Mouse (Mus musculus) lung, postnatal 0 days (tissue): ENCODE data around the gene Clec2i. TPM values are rescaled to one million over a fixed set of nuclear protein-coding genes. Genes with fewer than 3 reads are reported as not detected.
A peak's percentile ranks its signal among the peaks of the same experiment; 100 is the strongest.
"Not testable (repeated sequence)": the region's sequence is repeated elsewhere in the genome, so short reads cannot be mapped to it uniquely, and the experiment has no call there.

Experiments
- ATAC-seq: fragments of 200-750 bp; cut with Nextera tagmentation; 2 replicates; pipeline ENCODE4 v1.8.0; 2017; ENCODE audit warnings: moderate library complexity
- DNase-seq: peaks from one replicate; pipeline ENCODE4 v3.0.0-alpha.2; 2016; ENCODE audit warnings: low spot score
- H3K27ac ChIP-seq: fragments of 300-500 bp; sonication (generic); 2 replicates; pipeline ENCODE4 v1.5.1; 2014; ENCODE audit warnings: antibody characterized with exemption, mild to moderate bottlenecking, low read length, mixed read lengths
- H3K27me3 ChIP-seq: fragments of 300-500 bp; sonication (generic); replicated peaks from 2 replicates; pipeline ENCODE4 v1.6.1; 2014; ENCODE audit warnings: low read length, mixed read lengths; ENCODE audit not compliant: insufficient read depth
- H3K36me3 ChIP-seq: fragments of 300-500 bp; sonication (generic); 2 replicates; pipeline ENCODE4 v1.6.1; 2014; ENCODE audit warnings: low read length, mixed read lengths; ENCODE audit not compliant: insufficient read depth
- H3K4me1 ChIP-seq: fragments of 300-500 bp; sonication (generic); 2 replicates; pipeline ENCODE4 v1.6.1; 2014; ENCODE audit warnings: antibody characterized with exemption, low read depth, low read length, mixed read lengths; ENCODE audit not compliant: insufficient read depth
- H3K4me2 ChIP-seq: fragments of 300-500 bp; sonication (generic); replicated peaks from 2 replicates; pipeline ENCODE4 v1.6.1; 2014; ENCODE audit warnings: low read depth, mild to moderate bottlenecking, low read length, moderate library complexity, mixed read lengths
- H3K4me3 ChIP-seq: fragments of 300-500 bp; sonication (generic); 2 replicates; pipeline ENCODE4 v1.5.1; 2014; ENCODE audit warnings: low read depth, low read length
- H3K9ac ChIP-seq: fragments of 300-500 bp; sonication (generic); replicated peaks from 2 replicates; pipeline ENCODE4 v1.6.1; 2014; ENCODE audit warnings: low read depth, mild to moderate bottlenecking
- H3K9me3 ChIP-seq: fragments of 300-500 bp; sonication (generic); 2 replicates; pipeline ENCODE4 v1.6.1; 2016; ENCODE audit warnings: low read length, mixed read lengths
- CTCF ChIP-seq: IDR thresholded peaks from 2 replicates; pipeline ENCODE4 v1.5.1; 2016; ENCODE audit warnings: antibody characterized with exemption, mild to moderate bottlenecking
- EP300 ChIP-seq: IDR thresholded peaks from 2 replicates; pipeline ENCODE4 v1.6.1; 2016; ENCODE audit warnings: antibody characterized with exemption, mild to moderate bottlenecking, control low read depth
- WGBS: fragments of 180-500 bp; shearing (Covaris S2); extraction: QIAGEN DNeasy Blood & Tissue Kit; methylation state at CpG from one replicate; pipeline ENCODE4 v1.1.7; 2014; 5-methylcytosine and 5-hydroxymethylcytosine counted together
- polyA plus RNA-seq: library from polyadenylated mRNA; unstranded; fragments of >200 nt; fragmentation: Nextera tagmentation; extraction: Ambion mirVana; gene quantifications from 2 replicates; pipeline ENCODE4 v1.2.1, GENCODE M21; 2015

The Clec2i gene
- polyA plus RNA-seq, 1 experiment from 2014 or later: 0.14 TPM

DNA sequence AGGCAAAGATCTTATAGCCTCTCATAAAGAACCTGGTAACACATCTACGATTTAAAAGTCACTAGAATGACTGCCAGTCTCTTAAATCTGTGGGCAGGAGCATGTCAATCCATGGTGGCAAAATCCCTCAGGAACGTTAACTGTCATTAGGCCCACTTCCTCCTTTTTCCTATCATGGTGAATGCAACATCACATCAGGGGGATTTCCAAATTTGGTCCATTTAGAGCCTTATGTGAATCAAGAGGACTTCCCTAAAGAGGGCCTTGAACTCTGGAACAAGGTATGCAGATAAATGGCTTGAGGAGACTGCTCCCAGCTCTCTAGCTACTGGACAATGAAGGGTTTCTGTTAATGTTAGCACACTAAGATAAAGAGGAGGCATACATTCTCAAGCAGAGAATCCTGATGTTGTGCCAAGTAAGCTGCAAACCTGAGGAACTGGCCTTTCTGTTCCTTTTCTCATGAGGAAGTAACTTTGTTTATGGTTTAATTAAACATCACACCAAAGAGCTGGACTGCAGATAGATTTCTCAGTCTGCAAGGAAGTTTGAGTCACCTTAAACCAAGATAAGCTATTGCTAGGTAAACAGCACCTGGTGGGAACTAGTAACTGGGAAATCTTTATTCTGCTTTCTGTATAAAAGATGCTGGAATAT lies 26.3 kb downstream of the Clec2i start:
- H3K4me1 ChIP-seq: peaks cover 2% of the 10 kb centered on the region; the same call in 1 of the 2 replicates
- H3K4me3 ChIP-seq: no peak overlapping the region
- no peaks in the 10 kb centered on the region for H3K27me3 ChIP-seq
- H3K36me3 ChIP-seq: no peaks in the 10 kb centered on the region
- no peak overlapping the region for H3K4me2 ChIP-seq
- no peak overlapping the region for H3K27ac ChIP-seq
- DNase-seq: peak; percentile 44
- WGBS: 58% methylated on average over 2 of the region's 2 CpGs
- ATAC-seq: 0 out of 2 replicates have a peak, but pooled peaks have one; percentile 21
- H3K9ac ChIP-seq: no peak overlapping the region
- no peak for TF ChIP-seq EP300
- TF ChIP-seq CTCF: no peak
- H3K9me3 ChIP-seq: no peaks in the 10 kb centered on the region

DNA sequence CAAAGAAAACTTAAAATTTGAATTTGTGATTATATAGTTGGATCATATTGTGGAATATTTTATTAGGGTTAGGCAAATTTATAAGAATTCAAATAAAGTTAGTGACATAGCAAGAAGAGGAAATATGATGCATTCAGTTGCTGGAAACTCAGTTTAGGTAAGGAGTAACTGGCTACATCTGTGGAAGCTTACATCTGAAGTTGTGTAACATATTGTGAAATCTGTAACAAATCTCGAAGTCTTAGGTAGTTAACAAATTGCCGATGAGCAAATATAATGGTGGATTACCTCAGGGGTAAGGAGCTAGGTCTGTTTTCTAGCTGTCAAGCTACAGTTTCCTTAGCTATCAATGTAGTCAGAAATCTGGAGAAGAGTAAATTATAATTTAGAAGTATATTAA lies 29.9 kb downstream of the Clec2i start:
- TF ChIP-seq CTCF (no peak), EP300 (no peak)
- DNase-seq (no peak), ATAC-seq (no peak)
- no peak overlapping the region for H3K4me3 ChIP-seq
- no peaks in the 10 kb centered on the region for H3K27me3 ChIP-seq
- H3K4me1 ChIP-seq: peaks cover 2% of the 10 kb centered on the region; the same call in 1 of the 2 replicates
- 77% methylated on average over 2 of the region's 2 CpGs for WGBS
- H3K4me2 ChIP-seq: no peak overlapping the region
- no peaks in the 10 kb centered on the region for H3K9me3 ChIP-seq
- no peak overlapping the region for H3K27ac ChIP-seq
- H3K36me3 ChIP-seq: no peaks in the 10 kb centered on the region
- no peak overlapping the region for H3K9ac ChIP-seq

DNA sequence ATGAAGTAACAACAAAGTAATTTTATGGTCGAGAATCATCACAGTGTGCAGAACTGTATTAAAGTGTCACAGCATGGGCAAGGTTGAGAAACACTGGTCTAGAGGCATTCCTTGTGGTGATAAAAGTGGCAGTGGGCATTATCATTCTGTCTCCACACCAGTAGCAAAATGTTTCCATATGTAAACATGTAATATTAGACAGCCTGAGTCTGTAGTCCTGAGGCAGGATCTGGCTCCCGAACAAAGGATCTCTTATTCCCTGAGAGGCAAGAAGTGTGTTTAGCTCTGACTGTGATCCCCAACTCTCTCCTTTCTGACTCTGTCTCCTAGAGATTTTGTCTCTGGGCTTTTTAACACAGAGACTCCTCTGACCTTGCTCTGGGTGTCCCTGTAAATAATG lies 45.7 kb downstream of the Clec2i start:
- Histone ChIP-seq H3K4me2 (no peak overlapping the region), H3K27ac (no peak overlapping the region), H3K36me3 (no peaks in the 10 kb centered on the region), H3K27me3 (no peaks in the 10 kb centered on the region), H3K9me3 (no peaks in the 10 kb centered on the region), H3K9ac (no peak overlapping the region), H3K4me3 (no peak overlapping the region), H3K4me1 (no peaks in the 10 kb centered on the region)
- DNase-seq: no peak
- TF ChIP-seq EP300: no peak
- TF ChIP-seq CTCF: no peak
- no peak for ATAC-seq
- WGBS: 23% methylated on average over 2 of the region's 2 CpGs

DNA sequence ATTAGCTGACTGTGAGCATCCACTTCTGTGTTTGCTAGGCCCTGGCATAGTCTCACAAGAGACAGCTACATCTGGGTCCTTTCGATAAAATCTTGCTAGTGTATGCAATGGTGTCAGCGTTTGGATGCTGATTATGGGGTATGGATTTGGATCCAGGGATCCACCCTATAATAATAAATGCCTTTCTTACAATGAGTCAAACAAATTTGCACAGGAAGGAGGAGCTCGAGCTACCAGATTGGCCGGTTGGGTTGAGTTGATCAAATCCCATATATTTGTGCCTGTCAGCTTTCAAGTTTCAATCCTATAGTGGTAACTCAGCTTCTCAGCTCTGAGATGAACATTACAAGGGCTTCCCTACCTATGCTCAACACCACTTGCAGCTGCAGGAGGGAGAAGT lies 46.7 kb downstream of the Clec2i start, which contains the start of gene Clec2g:
TSS of gene Clec2g (plus strand) at position 301 of the 400 bp plus-strand sequence.
- 95% methylated on average over 4 of the region's 4 CpGs for WGBS
- H3K9me3 ChIP-seq: not testable (repeated sequence)

DNA sequence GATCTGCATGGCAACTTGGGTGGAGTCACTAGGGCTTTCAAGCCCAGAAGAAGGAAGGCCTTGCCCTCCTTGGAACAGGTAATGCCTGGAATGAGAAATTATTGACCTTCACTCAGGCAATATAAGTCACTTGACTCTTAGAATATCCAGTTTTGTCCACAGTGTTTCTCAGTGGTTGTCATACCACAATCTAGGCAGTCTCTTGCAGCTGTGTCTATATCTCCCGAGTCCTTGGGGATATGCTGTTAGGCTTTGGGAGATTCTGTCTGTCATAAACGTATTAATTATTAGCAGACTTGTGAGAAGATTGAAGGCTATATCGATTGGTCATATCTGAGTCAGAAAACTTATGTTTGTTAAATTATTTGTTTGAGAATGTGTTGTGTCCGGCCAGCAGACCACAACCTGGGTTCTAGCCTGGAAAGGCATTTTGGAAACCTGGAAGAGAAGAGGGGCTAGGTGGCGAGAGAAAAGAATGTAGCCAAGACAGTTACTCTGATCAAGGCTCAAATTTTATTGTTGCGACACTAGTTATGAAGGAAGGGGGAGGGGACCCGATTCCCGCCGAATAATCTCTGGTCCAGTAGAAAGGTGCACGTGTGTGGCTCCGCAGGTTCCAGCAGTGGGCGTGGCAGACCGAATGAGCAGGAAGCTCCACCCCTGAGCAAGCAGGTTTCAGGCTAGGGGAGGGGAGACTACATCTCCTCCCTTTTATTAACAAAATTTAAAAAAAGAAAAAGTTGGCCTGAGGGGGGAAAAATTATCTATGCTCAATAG lies 48.7 kb downstream of the Clec2i start:
- not testable (repeated sequence) for H3K9me3 ChIP-seq, H3K27ac ChIP-seq, H3K36me3 ChIP-seq, H3K9ac ChIP-seq, H3K4me3 ChIP-seq, H3K27me3 ChIP-seq, H3K4me1 ChIP-seq, ATAC-seq, H3K4me2 ChIP-seq, DNase-seq
- 86% methylated on average over 4 of the region's 13 CpGs for WGBS

More for the DNA sequence above, 46.7 kb downstream of the Clec2i start, which contains the start of gene Clec2g:
- not testable (repeated sequence) for DNase-seq, H3K4me2 ChIP-seq, H3K27me3 ChIP-seq, H3K4me1 ChIP-seq, H3K4me3 ChIP-seq, ATAC-seq, H3K36me3 ChIP-seq, H3K27ac ChIP-seq, H3K9ac ChIP-seq

DNA sequence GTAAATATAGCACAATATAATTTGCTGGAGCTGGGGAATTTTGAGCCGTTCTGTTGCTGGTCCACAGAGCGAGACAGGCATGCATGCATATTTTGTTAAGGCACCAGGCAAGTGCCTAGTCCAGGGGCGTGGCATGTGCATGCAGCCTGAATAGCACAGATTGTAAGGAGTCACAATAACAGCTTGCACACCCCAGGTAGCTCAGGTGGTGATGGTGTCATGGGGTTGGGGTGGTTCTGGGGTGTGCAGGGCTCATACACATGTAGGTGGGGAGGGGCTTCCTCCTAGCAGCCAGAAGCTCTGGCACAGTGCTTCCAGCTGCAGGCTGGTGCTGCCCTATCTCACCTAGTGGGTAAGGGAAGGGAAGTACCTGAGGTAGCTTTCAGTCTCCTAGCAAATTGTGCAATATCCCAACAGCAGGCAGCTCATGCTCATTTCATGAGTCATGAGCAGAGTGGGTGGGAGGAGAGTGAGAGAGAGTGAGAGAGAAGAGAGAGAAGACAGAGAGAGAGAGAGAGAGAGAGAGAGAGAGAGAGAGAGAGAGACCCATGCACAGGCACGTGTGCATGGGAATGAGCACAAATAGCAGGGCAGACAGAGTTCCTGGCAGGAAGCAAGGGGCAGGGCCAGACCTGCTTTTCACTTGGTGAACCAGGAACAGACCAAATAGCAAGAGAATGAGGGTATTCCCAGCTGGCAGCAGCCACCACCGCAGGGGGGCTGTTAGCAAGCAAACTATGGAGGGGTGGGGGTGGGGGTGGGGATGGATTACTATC lies 54.4 kb downstream of the Clec2i start:
- DNase-seq (no peak), ATAC-seq (no peak)
- 76% methylated on average over 5 of the region's 5 CpGs for WGBS
- Histone ChIP-seq H3K9me3 (no peaks in the 10 kb centered on the region), H3K4me2 (no peak overlapping the region), H3K9ac (no peak overlapping the region), H3K4me3 (no peak overlapping the region), H3K36me3 (no peaks in the 10 kb centered on the region), H3K27ac (no peak overlapping the region), H3K4me1 (no peaks in the 10 kb centered on the region), H3K27me3 (no peaks in the 10 kb centered on the region)
- no peak for TF ChIP-seq EP300
- TF ChIP-seq CTCF: no peak
